Mouse (Mus musculus) heart, postnatal 0 days (tissue): ENCODE data around the gene Cd40. TPM values are rescaled to one million over a fixed set of nuclear protein-coding genes. Genes with fewer than 3 reads are reported as not detected.

Source experiments
- ATAC-seq: fragments of 200-750 bp; cut with Nextera tagmentation; 2 replicates; pipeline ENCODE4 v1.8.0; 2017; ENCODE audit warnings: low read depth, moderate number of reproducible peaks, moderate library complexity; ENCODE audit not compliant: insufficient read depth
- DNase-seq: peaks from one replicate; pipeline ENCODE4 v3.0.0-alpha.2; 2016; ENCODE audit warnings: low spot score
- H3K27ac ChIP-seq: fragments of 300-500 bp; sonication (generic); 2 replicates; pipeline ENCODE4 v1.5.1; 2014; ENCODE audit warnings: low read depth, mild to moderate bottlenecking
- H3K27me3 ChIP-seq: fragments of 300-500 bp; sonication (generic); 2 replicates; pipeline ENCODE4 v1.6.1; 2014; ENCODE audit warnings: low read length, mixed read lengths; ENCODE audit not compliant: control insufficient read depth, insufficient read depth
- H3K36me3 ChIP-seq: fragments of 300-500 bp; sonication (generic); replicated peaks from 2 replicates; pipeline ENCODE4 v1.6.1; 2014; ENCODE audit warnings: low read length, mixed read lengths; ENCODE audit not compliant: control insufficient read depth, insufficient read depth
- H3K4me1 ChIP-seq: fragments of 300-500 bp; sonication (generic); 2 replicates; pipeline ENCODE4 v1.6.1; 2014; ENCODE audit warnings: antibody characterized with exemption; ENCODE audit not compliant: control insufficient read depth, insufficient read depth
- H3K4me2 ChIP-seq: fragments of 300-500 bp; sonication (generic); 2 replicates; pipeline ENCODE4 v1.6.1; 2014; ENCODE audit warnings: low read depth, mild to moderate bottlenecking, low read length, moderate library complexity
- H3K4me3 ChIP-seq: fragments of 300-500 bp; sonication (generic); 2 replicates; pipeline ENCODE4 v1.5.1; 2014; ENCODE audit warnings: low read depth, low read length
- H3K9ac ChIP-seq: fragments of 300-500 bp; sonication (generic); replicated peaks from 2 replicates; pipeline ENCODE4 v1.6.1; 2014; ENCODE audit warnings: low read depth, low read length, mixed read lengths
- H3K9me3 ChIP-seq: fragments of 300-500 bp; sonication (generic); replicated peaks from 2 replicates; pipeline ENCODE4 v1.6.1; 2016; ENCODE audit warnings: low read length; ENCODE audit not compliant: control insufficient read depth
- CTCF ChIP-seq: IDR thresholded peaks from 2 replicates; pipeline ENCODE4 v1.5.1; 2016; ENCODE audit warnings: antibody characterized with exemption, control low read depth, low read depth
- EP300 ChIP-seq: IDR thresholded peaks from 2 replicates; pipeline ENCODE4 v1.6.1; 2016; ENCODE audit warnings: antibody characterized with exemption, low read depth
- WGBS: fragments of 180-500 bp; shearing (Covaris S2); extraction: QIAGEN DNeasy Blood & Tissue Kit; methylation state at CpG from one replicate; pipeline ENCODE4 v1.1.7; 2014; 5-methylcytosine and 5-hydroxymethylcytosine counted together
- polyA plus RNA-seq: library from polyadenylated mRNA; unstranded; fragments of >200 nt; fragmentation: Nextera tagmentation; extraction: Ambion mirVana; gene quantifications from 2 replicates; pipeline ENCODE4 v1.2.1, GENCODE M21; 2015
- total RNA-seq: library from RNA; depleted of rRNA; stranded (reverse); fragments of >200 nt; gene quantifications from 2 replicates; pipeline ENCODE4 v1.2.3, GENCODE M21; 2014; ENCODE audit warnings: low replicate concordance

Gene Cd40
- total and polyA plus RNA-seq, 2 experiments from 2014 or later = 6.7 to 12.9 TPM

GRCm38 (mm10) chr2:165102920-165103319 is 47.5 kb downstream of the Cd40 start:
- Histone ChIP-seq H3K9ac (no peak overlapping the region), H3K27ac (no peak overlapping the region), H3K4me2 (no peak overlapping the region), H3K27me3 (peaks cover 74% of the 10 kb centered on the region), H3K9me3 (no peaks in the 10 kb centered on the region), H3K4me1 (no peaks in the 10 kb centered on the region), H3K4me3 (no peak overlapping the region), H3K36me3 (no peaks in the 10 kb centered on the region)
- DNase-seq = no peak
- no peak for ATAC-seq
- TF ChIP-seq CTCF (no peak), EP300 (no peak)
- 69% methylated on average over 3 of the region's 3 CpGs for WGBS

DNA sequence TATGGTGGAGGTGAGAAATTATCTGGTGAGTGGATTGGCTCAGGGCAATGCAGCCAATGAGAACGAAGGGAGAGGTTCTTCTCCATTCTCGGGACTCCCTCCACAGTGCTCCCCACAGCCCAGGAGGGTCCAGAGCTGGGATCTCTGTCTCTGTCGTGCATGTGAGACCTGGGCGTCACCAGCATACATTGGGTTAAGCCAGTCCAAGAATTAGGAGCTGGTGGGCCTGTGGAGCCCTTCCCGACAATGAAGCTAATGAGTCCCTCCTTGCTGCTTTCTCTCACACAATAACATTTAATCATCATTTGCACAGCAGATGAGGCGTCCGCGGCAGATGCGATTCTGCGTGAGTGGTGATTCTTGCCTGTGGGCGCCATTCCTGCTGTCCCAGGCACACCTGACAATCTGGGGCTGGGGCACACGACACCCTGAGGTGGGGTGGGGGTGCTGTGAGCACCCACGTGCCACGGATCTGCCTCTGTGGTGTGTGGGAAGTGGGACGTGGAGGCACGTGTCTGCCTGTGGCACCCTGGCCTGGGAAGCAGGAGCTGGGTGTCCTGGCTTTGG is 50.2 kb downstream of the Cd40 start:
- Histone ChIP-seq H3K9ac (no peak overlapping the region), H3K4me1 (no peaks in the 10 kb centered on the region), H3K4me2 (no peak overlapping the region), H3K4me3 (no peak overlapping the region), H3K9me3 (no peaks in the 10 kb centered on the region), H3K27ac (no peak overlapping the region), H3K36me3 (no peaks in the 10 kb centered on the region), H3K27me3 (peaks cover 73% of the 10 kb centered on the region)
- 71% methylated on average over 16 of the region's 16 CpGs for WGBS
- ATAC-seq = no peak
- DNase-seq = no peak
- TF ChIP-seq CTCF = no peak

GRCm38 (mm10) chr2:165106585-165106984 is 51.2 kb downstream of the Cd40 start:
- Histone ChIP-seq H3K4me2 (no peak overlapping the region), H3K27ac (no peak overlapping the region), H3K9me3 (no peaks in the 10 kb centered on the region), H3K27me3 (peaks cover 77% of the 10 kb centered on the region), H3K4me3 (no peak overlapping the region), H3K4me1 (no peaks in the 10 kb centered on the region), H3K9ac (no peak overlapping the region), H3K36me3 (no peaks in the 10 kb centered on the region)
- TF ChIP-seq CTCF = no peak
- WGBS = 23% methylated on average over 18 of the region's 18 CpGs
- ATAC-seq (no peak), DNase-seq (no peak)

DNA sequence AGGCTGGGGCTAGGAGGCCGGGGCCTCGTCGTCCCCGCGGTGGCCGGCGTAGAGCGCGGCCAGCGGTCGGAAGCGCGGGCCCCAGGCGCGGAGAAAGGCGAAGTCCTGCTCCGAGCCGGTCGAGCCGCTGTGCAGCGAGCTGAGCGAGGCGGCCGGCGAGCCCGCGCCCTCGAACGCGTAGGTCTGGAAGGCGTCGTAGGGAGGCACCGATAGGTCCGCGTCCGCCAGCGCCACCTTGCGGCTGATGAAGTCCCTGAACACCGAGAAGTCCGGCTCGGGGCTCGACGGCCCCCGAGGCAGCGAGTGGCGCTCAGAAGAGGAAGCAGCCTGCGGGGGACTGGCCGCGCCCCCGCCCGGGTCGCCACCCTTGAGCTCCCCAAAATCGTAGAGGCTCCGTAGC is 56.7 kb downstream of the Cd40 start:
- no peaks in the 10 kb centered on the region for H3K4me1 ChIP-seq
- H3K27ac ChIP-seq = no peak overlapping the region
- ATAC-seq (peak; percentile 75), DNase-seq (peak; percentile 60)
- no peak overlapping the region for H3K4me2 ChIP-seq
- H3K9me3 ChIP-seq = no peaks in the 10 kb centered on the region
- under 1% methylated on average over 53 of the region's 54 CpGs for WGBS
- H3K36me3 ChIP-seq = no peaks in the 10 kb centered on the region
- H3K27me3 ChIP-seq = peaks cover 91% of the 10 kb centered on the region
- H3K4me3 ChIP-seq = no peak overlapping the region
- H3K9ac ChIP-seq = no peak overlapping the region
- TF ChIP-seq EP300 (no peak), CTCF (peak; percentile 68)

DNA sequence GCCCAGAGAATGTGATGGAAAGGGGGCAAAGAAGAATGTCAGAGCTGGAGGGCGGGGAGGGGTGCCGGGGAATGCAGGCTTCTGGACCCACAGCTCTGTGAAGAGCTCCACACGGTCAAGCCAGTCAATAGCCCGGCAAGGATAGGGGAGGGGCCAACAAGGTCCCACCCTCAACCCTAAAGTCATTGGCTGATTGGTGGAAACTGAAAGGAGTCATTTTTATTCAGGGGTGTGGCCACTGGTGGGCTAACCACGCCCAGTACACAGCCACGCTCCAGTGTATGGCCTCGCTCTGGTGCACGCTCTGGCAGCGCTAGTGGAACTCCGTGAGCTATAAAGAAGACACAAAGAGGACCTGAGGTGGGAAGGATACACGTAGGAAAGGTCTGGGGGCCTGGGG is 58.3 kb downstream of the Cd40 start:
- ATAC-seq (0 out of 2 replicates have a peak, but pooled peaks have one; percentile 9), DNase-seq (no peak)
- peaks cover 98% of the 10 kb centered on the region for H3K27me3 ChIP-seq
- no peaks in the 10 kb centered on the region for H3K4me1 ChIP-seq
- H3K9ac ChIP-seq = no peak overlapping the region
- WGBS = 26% methylated on average over 11 of the region's 11 CpGs
- TF ChIP-seq CTCF = no peak
- no peak for TF ChIP-seq EP300
- H3K4me2 ChIP-seq = no peak overlapping the region
- no peaks in the 10 kb centered on the region for H3K36me3 ChIP-seq
- no peak overlapping the region for H3K4me3 ChIP-seq
- H3K27ac ChIP-seq = no peak overlapping the region
- H3K9me3 ChIP-seq = no peaks in the 10 kb centered on the region

GRCm38 (mm10) chr2:165120765-165121164 is 65.3 kb downstream of the Cd40 start:
- Histone ChIP-seq H3K36me3 (no peaks in the 10 kb centered on the region), H3K27ac (no peak overlapping the region), H3K4me1 (no peaks in the 10 kb centered on the region), H3K4me2 (no peak overlapping the region), H3K9ac (no peak overlapping the region), H3K9me3 (no peaks in the 10 kb centered on the region), H3K27me3 (peaks cover 68% of the 10 kb centered on the region), H3K4me3 (no peak overlapping the region)
- TF ChIP-seq EP300 (no peak), CTCF (no peak)
- no peak for DNase-seq
- 73% methylated on average over 9 of the region's 9 CpGs for WGBS
- ATAC-seq = no peak
